Mouse (Mus musculus): ENCODE measurements around the gene Nmu. TPM values are rescaled to one million over a fixed set of nuclear protein-coding genes. Genes with fewer than 3 reads are reported as not detected.

Gene Nmu
- 0.42 TPM in 1 of 2 replicates, not detected in the other for polyA plus RNA-seq (2015; fragmentation: Nextera tagmentation; extraction: Ambion mirVana)

GRCm38 (mm10) chr5:76363453-76364104 lies at the start of gene Nmu:
Nmu (minus strand) TSS chr5:76363788.
- no peak for ATAC-seq (replicated peaks)
- WGBS = 5% methylated on average over 35 of the region's 35 CpGs
- peak within 1 kb of the TSS; percentile 56 for H3K4me2 ChIP-seq (replicated peaks)
- peak within 1 kb of the TSS; percentile 32 for H3K4me3 ChIP-seq
- H3K4me1 ChIP-seq = peaks cover 12% of the 10 kb centered on the region
- no peaks in the 10 kb centered on the region for H3K9me3 ChIP-seq
- peaks cover 19% of the 10 kb centered on the region; the same call in 1 of the 2 replicates for H3K27me3 ChIP-seq
- no peaks in the 10 kb centered on the region for H3K36me3 ChIP-seq
- H3K27ac ChIP-seq (replicated peaks) = no peak within 1 kb of the TSS
- H3K9ac ChIP-seq (replicated peaks) = 0 out of 2 replicates have a peak within 1 kb of the TSS, but pooled peaks have one; percentile 23

- 80% methylated on average over 4 of the region's 4 CpGs for WGBS
- no peak overlapping the region for H3K4me2 ChIP-seq (replicated peaks)
- no peaks in the 10 kb centered on the region for H3K27me3 ChIP-seq
- H3K9me3 ChIP-seq = no peaks in the 10 kb centered on the region
- no peak overlapping the region for H3K27ac ChIP-seq (replicated peaks)
- H3K36me3 ChIP-seq = no peaks in the 10 kb centered on the region
- ATAC-seq (replicated peaks) = no peak
- H3K9ac ChIP-seq (replicated peaks) = no peak overlapping the region
- H3K4me1 ChIP-seq = no peaks in the 10 kb centered on the region
- no peak overlapping the region for H3K4me3 ChIP-seq
Measured at GRCm38 (mm10) chr5:76411697-76412096, 48.1 kb upstream of the Nmu start.

- H3K27ac ChIP-seq (replicated peaks) = no peak overlapping the region
- no peaks in the 10 kb centered on the region for H3K4me1 ChIP-seq
- no peak overlapping the region for H3K9ac ChIP-seq (replicated peaks)
- no peaks in the 10 kb centered on the region for H3K9me3 ChIP-seq
- no peak for ATAC-seq (replicated peaks)
- no peaks in the 10 kb centered on the region for H3K36me3 ChIP-seq
- H3K4me2 ChIP-seq (replicated peaks) = no peak overlapping the region
- no peak overlapping the region for H3K4me3 ChIP-seq
- 90% methylated on average over 5 of the region's 5 CpGs for WGBS
- no peaks in the 10 kb centered on the region for H3K27me3 ChIP-seq
Measured at GRCm38 (mm10) chr5:76394382-76394781, 30.8 kb upstream of the Nmu start.

DNA sequence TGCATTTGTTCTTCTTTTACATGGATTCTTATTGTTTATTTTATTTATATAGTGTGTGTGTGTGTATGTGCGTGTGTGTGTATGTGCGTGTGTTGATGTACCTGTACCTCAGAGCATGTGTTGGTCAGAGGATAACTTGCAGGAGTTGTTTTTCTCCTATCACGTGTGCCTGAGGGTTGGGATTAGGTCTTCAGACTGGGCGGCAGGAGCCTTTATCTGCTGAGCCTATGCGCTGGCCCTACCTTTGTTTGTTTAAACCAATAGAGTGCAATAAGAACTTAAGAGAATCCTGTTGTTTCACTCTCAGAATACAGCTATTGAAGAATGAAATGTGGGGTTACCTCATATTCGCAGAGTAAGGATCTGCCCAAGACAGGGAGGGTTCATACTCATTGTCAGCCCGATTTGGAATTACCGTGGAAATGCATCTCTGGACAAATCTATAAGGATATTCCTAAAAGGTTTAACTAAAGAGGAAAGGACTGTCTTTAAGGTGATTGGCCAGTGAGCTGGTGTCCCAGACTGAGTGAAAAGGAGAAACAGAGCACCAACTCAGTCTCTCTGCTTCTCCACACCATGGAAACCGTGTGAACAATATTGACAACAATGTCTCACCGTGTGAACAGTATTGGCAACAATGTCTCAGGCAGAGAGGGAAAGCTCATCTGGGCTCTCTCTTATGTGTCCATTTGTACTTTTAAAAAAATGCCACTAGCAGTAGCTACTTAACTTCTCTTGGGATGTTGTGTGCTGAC lies 25.6 kb upstream of the Nmu start:
- no peaks in the 10 kb centered on the region for H3K36me3 ChIP-seq
- 86% methylated on average over 10 of the region's 10 CpGs for WGBS
- H3K4me1 ChIP-seq = no peaks in the 10 kb centered on the region
- H3K27ac ChIP-seq (replicated peaks) = no peak overlapping the region
- no peaks in the 10 kb centered on the region for H3K27me3 ChIP-seq
- no peaks in the 10 kb centered on the region for H3K9me3 ChIP-seq
- H3K4me3 ChIP-seq = no peak overlapping the region
- H3K9ac ChIP-seq (replicated peaks) = no peak overlapping the region
- H3K4me2 ChIP-seq (replicated peaks) = no peak overlapping the region
- no peak for ATAC-seq (replicated peaks)

DNA sequence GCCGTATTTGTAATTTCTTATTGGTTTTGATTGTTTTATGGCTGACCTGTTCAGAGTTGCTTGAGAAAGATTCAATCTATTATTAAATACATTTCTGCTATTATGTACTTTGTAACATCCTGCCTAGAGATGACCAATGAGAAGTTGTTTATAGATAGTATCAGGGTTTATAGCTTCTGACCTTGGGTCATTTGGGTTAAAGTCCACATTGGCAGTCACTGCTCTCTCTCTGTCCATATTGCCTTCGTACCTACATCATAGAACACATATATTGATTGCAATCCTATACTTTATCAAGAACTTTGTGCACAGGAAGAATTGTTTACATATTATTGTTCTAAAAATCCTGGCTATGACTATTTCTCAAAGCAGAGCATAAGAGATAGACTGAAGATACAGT lies 24.9 kb upstream of the Nmu start:
- no peak for ATAC-seq (replicated peaks)
- H3K27me3 ChIP-seq = no peaks in the 10 kb centered on the region
- H3K27ac ChIP-seq (replicated peaks) = no peak overlapping the region
- 89% methylated on average over 2 of the region's 2 CpGs for WGBS
- H3K4me3 ChIP-seq = no peak overlapping the region
- H3K9me3 ChIP-seq = no peaks in the 10 kb centered on the region
- H3K4me2 ChIP-seq (replicated peaks) = no peak overlapping the region
- no peak overlapping the region for H3K9ac ChIP-seq (replicated peaks)
- no peaks in the 10 kb centered on the region for H3K4me1 ChIP-seq
- no peaks in the 10 kb centered on the region for H3K36me3 ChIP-seq

DNA sequence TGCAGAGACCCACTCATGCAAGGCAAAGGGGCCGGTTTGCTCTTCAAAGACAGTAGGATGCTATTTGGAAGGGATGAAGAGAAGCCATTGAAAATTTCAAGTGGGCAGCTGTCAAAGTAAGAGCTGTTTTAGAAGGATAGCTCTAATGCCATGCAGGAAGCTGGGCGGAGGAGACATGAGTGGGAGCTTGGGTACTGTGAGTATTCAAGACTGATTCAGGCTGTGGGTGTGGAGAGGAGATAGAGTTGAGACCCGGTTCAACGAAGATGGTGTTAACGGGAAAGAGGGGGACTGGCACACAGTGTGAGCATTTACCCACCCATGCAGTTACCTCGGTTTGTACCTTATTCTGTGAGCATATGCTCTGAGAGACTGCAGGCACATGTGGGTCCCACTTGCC lies 20.1 kb upstream of the Nmu start:
- no peaks in the 10 kb centered on the region for H3K36me3 ChIP-seq
- no peaks in the 10 kb centered on the region for H3K27me3 ChIP-seq
- no peak overlapping the region for H3K9ac ChIP-seq (replicated peaks)
- H3K9me3 ChIP-seq = no peaks in the 10 kb centered on the region
- no peak overlapping the region for H3K27ac ChIP-seq (replicated peaks)
- H3K4me1 ChIP-seq = no peaks in the 10 kb centered on the region
- no peak overlapping the region for H3K4me2 ChIP-seq (replicated peaks)
- no peak overlapping the region for H3K4me3 ChIP-seq
- WGBS = 76% methylated on average over 6 of the region's 6 CpGs
- ATAC-seq (replicated peaks) = no peak

DNA sequence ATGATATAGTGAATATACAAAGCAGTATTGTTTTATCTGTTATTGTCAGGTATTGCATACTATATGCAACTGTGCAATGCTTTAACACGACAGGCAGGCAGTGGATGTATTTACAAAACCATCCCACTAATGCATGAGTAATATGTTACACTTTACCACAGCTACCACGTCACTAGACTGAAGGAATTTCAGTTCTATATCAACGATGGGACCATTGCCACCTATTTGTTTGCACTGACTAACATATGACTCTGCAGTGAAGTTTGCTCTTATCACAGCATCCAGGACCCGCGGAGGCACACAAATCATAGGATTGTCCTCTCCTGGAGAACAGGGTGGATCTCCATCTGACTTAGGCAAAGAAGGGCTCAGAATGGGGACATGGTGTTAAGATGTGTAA lies 18.2 kb upstream of the Nmu start:
- Histone ChIP-seq H3K27me3 (no peaks in the 10 kb centered on the region), H3K4me2 (replicated peaks) (no peak overlapping the region), H3K9ac (replicated peaks) (no peak overlapping the region), H3K27ac (replicated peaks) (no peak overlapping the region), H3K36me3 (no peaks in the 10 kb centered on the region), H3K4me3 (no peak overlapping the region), H3K9me3 (no peaks in the 10 kb centered on the region), H3K4me1 (no peaks in the 10 kb centered on the region)
- WGBS = 90% methylated on average over 5 of the region's 5 CpGs
- no peak for ATAC-seq (replicated peaks)

GRCm38 (mm10) chr5:76379216-76379615 lies 15.6 kb upstream of the Nmu start:
- Histone ChIP-seq H3K9ac (replicated peaks) (no peak overlapping the region), H3K36me3 (no peaks in the 10 kb centered on the region), H3K9me3 (no peaks in the 10 kb centered on the region), H3K4me1 (no peaks in the 10 kb centered on the region), H3K27ac (replicated peaks) (no peak overlapping the region), H3K4me2 (replicated peaks) (no peak overlapping the region), H3K4me3 (no peak overlapping the region), H3K27me3 (no peaks in the 10 kb centered on the region)
- WGBS = 46% methylated on average over 3 of the region's 3 CpGs
- no peak for ATAC-seq (replicated peaks)

GRCm38 (mm10) chr5:76369215-76369840 lies 5.7 kb upstream of the Nmu start:
- 79% methylated on average over 8 of the region's 8 CpGs for WGBS

DNA sequence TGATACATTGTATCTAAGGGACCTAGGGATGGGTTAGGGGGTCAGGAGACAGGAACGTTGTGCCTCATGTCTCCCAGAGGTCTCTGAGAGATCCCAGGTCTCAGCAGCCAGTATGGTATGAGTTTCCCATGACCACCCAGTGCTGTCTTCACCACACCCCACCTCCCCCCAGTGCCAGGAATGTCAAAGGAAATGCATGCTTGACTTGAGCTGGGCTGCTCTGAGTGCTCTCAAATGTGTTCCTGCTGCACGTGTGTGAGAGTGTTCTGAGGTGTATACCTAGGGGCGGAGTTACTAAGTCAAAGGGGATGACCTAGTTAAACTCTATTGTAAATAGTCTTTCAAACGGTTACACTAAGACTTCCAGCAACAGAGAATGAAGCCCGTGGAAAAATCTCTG lies 1.8 kb upstream of the Nmu start:
- H3K4me3 ChIP-seq = no peak overlapping the region
- H3K27ac ChIP-seq (replicated peaks) = no peak overlapping the region
- H3K4me1 ChIP-seq = peaks cover 12% of the 10 kb centered on the region
- H3K9me3 ChIP-seq = no peaks in the 10 kb centered on the region
- H3K4me2 ChIP-seq (replicated peaks) = no peak overlapping the region
- WGBS = 43% methylated on average over 5 of the region's 5 CpGs
- no peak overlapping the region for H3K9ac ChIP-seq (replicated peaks)
- H3K27me3 ChIP-seq = peaks cover 19% of the 10 kb centered on the region; the same call in 1 of the 2 replicates
- no peaks in the 10 kb centered on the region for H3K36me3 ChIP-seq
- no peak for ATAC-seq (replicated peaks)

More at GRCm38 (mm10) chr5:76369215-76369840, 5.7 kb upstream of the Nmu start:
- Histone ChIP-seq H3K27me3 (peaks cover 3% of the 10 kb centered on the region; the same call in 1 of the 2 replicates), H3K9ac (replicated peaks) (no peak overlapping the region), H3K4me1 (no peaks in the 10 kb centered on the region), H3K4me3 (no peak overlapping the region), H3K4me2 (replicated peaks) (no peak overlapping the region), H3K27ac (replicated peaks) (no peak overlapping the region), H3K9me3 (no peaks in the 10 kb centered on the region), H3K36me3 (no peaks in the 10 kb centered on the region)
- no peak for ATAC-seq (replicated peaks)

DNA sequence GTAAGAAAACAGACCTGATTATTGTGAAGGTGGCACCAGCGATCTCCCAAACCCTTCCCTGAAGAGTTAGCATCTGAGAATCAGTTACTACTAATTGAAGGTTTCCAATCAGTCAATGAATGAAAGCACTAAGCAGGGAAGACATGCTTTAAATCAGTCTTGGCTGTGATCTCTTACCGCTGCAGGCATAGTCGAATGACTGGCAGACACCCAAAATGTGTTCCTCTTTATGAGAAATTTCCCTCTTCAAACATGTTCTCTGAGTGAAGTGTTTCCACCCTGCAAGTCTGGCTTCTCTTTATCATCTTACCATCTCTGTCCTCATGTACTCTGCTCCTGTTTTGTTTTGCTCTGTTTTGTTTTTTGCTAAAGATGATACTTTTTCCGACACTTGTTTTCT lies 2.8 kb downstream of the Nmu start:
- peaks cover 19% of the 10 kb centered on the region; the same call in 1 of the 2 replicates for H3K27me3 ChIP-seq
- H3K4me2 ChIP-seq (replicated peaks) = no peak overlapping the region
- 49% methylated on average over 4 of the region's 4 CpGs for WGBS
- no peak overlapping the region for H3K27ac ChIP-seq (replicated peaks)
- H3K4me3 ChIP-seq = no peak overlapping the region
- no peak for ATAC-seq (replicated peaks)
- H3K4me1 ChIP-seq = peaks cover 12% of the 10 kb centered on the region
- H3K36me3 ChIP-seq = no peaks in the 10 kb centered on the region
- H3K9me3 ChIP-seq = no peaks in the 10 kb centered on the region
- H3K9ac ChIP-seq (replicated peaks) = no peak overlapping the region

DNA sequence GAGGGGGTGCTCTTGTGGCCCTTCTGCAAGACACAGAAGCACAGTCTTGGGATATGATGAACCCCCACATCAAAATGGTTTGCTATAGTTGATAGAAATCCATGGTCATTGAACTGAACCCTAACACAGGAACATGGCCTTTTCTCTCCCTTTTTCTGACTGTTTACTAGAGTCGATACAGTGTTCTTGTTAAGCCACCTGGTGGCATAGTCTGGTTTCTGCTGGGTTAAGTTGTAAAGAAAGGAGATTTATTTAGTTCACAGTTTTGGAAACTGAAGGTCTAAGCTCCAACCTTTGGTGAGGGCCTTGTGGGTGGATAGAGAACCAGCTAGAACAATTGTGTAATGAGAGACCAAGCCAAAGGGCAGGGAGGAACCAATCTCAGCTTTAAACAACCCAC lies 3.5 kb downstream of the Nmu start:
- WGBS = 80% methylated on average over 1 of the region's 1 CpGs

More for the DNA sequence above, 3.5 kb downstream of the Nmu start:
- H3K9me3 ChIP-seq = no peaks in the 10 kb centered on the region
- H3K4me2 ChIP-seq (replicated peaks) = no peak overlapping the region
- peaks cover 19% of the 10 kb centered on the region; the same call in 1 of the 2 replicates for H3K27me3 ChIP-seq
- H3K4me1 ChIP-seq = peaks cover 12% of the 10 kb centered on the region
- no peak overlapping the region for H3K27ac ChIP-seq (replicated peaks)
- no peak overlapping the region for H3K9ac ChIP-seq (replicated peaks)
- ATAC-seq (replicated peaks) = no peak
- H3K4me3 ChIP-seq = no peak overlapping the region
- H3K36me3 ChIP-seq = no peaks in the 10 kb centered on the region

Measured in forebrain, embryonic 15.5 days (tissue).